Mouse (Mus musculus): ENCODE measurements at regions not wholly inside any gene's neighbourhood (a gene's known extent, or its start where the extent isn't known, plus 50 kb on each side); places are given as distances from the start of the nearest gene placed in this dataset.

GRCm38 (mm10) chr3:99447361-99447760 is 207.2 kb downstream of the Tbx15 start:
- no peak for DNase-seq (ENCODE audit: low spot score)

DNA sequence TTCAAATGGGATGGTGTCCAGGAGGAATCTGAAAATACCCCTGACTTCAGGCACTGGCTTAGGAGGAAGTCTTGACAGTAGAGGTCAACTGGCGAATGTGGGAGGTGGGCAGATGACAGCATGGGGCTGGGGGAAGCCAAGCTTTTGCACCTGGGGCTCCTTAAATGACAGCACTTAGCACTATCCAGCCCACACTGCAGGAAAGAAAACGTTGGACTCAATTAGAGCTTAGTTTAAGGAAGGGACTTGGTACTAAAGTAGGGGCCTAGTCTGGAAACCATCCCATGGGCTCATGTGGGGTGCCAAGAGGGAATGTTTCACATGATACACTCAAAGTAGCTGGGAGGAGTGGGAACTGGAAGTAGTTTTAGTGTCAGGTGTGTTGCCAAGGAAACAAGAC is 207.6 kb downstream of the Tbx15 start:
- DNase-seq (ENCODE audit: low spot score): no peak

GRCm38 (mm10) chr3:99459036-99459863 is 219.1 kb downstream of the Tbx15 start:
- no peak for DNase-seq (ENCODE audit: low spot score)

- peak; percentile 31 for DNase-seq (ENCODE audit: low spot score)
Observed at GRCm38 (mm10) chr3:99499980-99500379, 259.8 kb downstream of the Tbx15 start.

DNA sequence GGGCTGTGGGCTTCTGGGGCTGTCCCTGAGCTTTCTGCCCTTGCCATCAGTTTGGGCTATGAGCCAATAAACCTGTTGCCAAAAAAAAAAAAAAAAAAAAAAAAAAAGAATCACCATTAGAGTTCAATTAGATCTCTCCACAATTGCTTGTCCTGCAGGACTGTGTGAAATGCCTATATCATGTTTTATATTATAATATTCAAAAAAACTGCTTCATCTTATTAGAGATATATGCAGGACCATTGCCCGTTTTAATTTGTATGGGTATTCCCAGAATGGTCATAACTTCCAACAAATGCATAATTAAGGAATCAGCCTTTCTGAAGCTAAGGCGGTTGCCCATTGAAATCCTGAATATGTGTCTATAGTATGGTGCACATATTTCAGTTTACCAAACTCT is 264.6 kb downstream of the Tbx15 start:
- DNase-seq (ENCODE audit: low spot score): no peak

DNA sequence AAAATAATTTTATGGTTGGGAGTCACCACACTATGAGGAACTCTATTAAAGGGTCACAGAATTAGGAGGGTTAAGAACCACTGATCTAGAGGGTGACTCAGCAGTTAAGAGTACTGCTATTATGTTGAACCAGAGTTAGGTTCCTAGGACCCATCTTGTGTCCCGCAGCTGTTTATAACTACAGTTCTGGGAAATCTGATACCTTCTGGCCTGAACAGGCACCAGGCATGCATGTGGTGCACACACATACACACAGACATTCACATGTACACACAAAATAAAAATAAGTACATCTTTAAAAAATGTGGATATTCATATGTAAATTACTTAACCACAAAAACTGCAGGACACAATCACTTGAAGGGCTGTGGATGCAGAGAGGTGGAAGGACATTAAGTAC is 272.1 kb downstream of the Tbx15 start:
- no peak for DNase-seq (ENCODE audit: low spot score)

DNA sequence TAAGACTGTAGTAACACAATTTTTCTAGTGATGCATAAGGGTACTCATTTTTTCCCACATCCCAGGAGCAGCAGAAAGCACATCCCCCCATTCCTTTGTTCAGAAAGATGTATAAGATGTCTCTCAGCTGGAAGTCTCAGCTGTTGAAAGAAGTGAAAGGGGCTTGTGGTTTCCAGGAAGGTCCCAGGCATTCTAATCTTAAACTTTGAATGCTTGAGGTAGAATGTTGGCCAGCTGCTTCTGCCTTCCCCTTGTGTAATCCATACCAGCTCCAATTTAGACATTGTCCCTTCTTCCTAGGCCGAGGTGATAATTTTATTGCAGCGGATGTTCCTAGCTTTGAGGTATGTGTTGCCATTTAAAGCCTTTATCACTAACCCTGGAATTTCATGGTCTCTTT is 272.8 kb downstream of the Tbx15 start:
- DNase-seq (ENCODE audit: low spot score): no peak

- DNase-seq (ENCODE audit: low spot score): no peak
Observed at GRCm38 (mm10) chr3:99515751-99516150, 275.6 kb downstream of the Tbx15 start.

GRCm38 (mm10) chr3:99560917-99561316 is 320.7 kb downstream of the Tbx15 start:
- DNase-seq (ENCODE audit: low spot score): no peak

DNA sequence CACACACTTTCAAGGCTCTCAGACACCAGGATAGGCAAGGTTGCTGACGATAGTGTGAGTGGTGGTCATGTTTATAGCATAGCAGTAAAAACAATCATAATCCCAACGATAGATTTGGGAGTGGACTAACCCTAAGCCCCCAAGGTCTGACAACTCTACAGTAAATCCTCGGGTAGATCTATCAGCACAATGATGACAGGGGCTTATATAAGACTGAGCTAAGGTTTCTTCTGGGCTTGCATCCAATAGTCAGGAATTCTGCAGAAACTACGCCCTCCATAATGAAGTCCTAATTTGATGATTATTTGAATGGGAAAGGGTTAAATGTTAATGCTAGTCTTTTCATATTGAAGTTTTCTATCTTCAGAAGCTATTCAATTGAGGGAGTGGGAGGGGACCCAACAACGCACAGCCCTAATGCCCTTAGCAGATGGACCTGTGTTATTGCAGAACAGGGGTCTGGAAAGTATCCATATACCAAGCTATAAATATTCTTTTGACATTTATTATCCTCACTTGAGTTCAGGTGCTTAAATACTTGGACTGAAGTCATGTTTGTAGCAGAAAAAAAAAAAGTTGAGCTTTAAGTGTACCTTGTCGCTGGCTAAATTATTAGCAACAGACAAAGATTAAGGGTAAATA is 311.8 kb upstream of the Spag17 start:
- DNase-seq (ENCODE audit: low spot score): no peak

GRCm38 (mm10) chr3:99573977-99574373 is 311.2 kb upstream of the Spag17 start:
- no peak for DNase-seq (ENCODE audit: low spot score)

- no peak for DNase-seq (ENCODE audit: low spot score)
Observed at GRCm38 (mm10) chr3:99602679-99603078, 282.5 kb upstream of the Spag17 start.

DNA sequence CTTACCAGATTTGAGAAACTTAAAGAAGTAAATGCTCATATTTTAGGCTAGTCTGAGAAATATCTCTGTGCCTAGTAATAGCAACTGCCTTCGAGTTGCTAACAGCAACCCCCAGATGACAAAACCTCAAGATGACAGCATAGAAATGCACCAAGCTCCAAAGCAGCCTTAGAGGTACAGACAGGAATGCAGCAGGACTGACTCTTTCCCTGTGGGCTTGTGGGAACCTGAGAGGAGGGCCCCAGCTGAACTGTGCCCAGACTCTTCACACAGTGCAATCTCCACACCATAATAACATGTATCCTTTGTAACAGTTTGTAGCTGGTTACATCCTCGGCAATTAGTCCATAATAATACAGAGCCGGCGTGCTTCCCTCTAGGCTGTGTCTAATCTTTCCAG is 252.9 kb upstream of the Spag17 start:
- DNase-seq (ENCODE audit: low spot score): no peak

DNA sequence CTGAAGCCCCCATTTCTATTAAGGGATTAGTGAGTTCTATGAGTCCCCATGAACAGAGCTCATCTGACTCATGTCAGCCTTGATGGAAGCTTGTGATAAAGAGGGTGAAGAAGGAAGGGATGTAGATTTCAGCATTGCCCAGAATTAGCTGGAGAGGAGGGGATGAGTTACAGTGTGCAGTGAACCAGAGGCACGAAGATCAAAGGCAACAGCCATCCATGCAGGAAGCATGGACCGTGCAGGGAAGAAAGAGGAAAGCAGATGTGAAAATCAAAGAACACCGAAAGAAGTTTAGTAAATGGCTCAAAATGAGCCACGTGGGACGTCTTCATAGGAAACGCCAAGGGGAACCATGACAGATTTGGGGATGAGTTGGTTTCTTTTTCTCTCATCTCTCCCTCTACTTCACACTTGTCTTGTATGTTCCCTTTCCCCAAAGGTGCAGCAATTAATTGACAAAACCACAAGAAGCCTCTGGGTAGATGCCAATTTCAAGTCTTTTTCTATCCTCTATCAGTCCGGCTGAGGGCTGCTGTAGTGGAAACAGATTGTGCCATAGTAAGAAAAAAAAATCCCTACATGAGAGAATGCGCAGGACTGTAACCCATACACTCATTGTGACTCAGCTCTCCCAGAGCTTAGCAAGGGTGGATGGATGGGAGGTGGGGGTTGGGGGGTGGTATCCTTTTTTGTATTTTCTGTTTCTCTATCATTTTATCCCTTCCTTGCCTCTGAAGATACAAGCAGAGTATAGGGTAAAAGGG is 243.7 kb upstream of the Spag17 start:
- no peak for DNase-seq (ENCODE audit: low spot score)

- DNase-seq (ENCODE audit: low spot score): no peak
Observed at GRCm38 (mm10) chr3:99644910-99645309, 240.3 kb upstream of the Spag17 start.

DNA sequence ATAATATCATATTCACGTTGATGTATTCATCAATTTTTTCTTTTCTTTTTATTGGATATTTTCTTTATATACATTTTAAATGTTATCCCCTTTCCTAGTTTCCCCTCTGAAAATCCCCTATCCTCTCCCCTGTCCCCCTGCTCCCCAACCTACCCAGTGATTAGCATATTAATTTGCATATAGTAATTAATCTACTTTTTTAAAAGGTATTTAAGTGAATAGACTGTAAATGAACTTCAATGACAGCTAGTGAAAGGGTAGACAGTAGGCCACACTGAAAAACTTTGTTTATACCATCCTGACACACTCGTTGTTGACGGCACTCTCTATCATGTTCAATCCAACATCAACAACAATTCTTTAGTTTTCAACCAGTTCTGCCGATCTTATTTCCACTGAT is 239.9 kb upstream of the Spag17 start:
- DNase-seq (ENCODE audit: low spot score): no peak

- DNase-seq (ENCODE audit: low spot score): no peak
Observed at GRCm38 (mm10) chr3:99657617-99658016, 227.6 kb upstream of the Spag17 start.

DNA sequence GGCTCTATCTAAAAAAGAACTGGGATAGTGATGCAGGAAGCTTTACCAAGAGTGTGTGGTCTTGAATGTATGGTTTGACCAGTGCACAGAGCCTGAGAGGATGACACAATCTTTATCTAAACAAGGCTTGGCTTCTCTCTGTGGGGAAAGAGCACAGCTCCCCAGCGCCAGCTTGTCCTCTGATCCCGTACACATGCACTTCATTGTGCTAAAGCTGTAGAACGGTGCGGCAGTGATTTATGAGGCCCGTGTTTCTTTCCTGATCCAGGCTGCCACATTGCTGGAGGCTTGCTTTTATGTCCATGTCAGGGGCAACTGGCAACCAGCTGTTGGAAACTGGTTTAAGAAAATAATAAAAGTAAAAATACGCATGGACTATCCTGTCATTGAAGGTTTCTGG is 221.4 kb upstream of the Spag17 start:
- DNase-seq (ENCODE audit: low spot score): no peak

GRCm38 (mm10) chr3:99665363-99665762 is 219.8 kb upstream of the Spag17 start:
- DNase-seq (ENCODE audit: low spot score): no peak

GRCm38 (mm10) chr3:99665902-99666768 is 219.1 kb upstream of the Spag17 start:
- no peak for DNase-seq (ENCODE audit: low spot score)

GRCm38 (mm10) chr3:99674145-99674544 is 211.1 kb upstream of the Spag17 start:
- DNase-seq (ENCODE audit: low spot score): no peak

DNA sequence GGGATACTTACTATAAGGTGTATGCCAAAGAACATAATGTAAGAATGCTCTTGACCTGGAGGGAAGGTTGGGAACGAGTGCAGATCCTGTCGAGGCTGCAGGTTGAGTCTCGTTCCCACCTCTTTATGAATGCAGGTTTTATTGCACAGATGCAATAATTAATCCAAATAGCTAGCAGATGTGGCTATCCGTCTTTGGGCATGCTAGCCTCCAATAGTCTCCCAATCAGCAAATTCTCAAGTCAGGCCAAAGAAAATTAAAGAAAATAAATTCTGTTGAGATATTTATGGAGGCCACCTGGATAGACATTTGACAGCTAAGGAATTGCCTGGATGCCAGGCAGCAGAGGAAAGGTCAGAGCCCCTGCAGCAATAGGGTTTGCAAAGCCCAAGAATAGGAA is 175.7 kb upstream of the Spag17 start:
- no peak for DNase-seq (ENCODE audit: low spot score)

Data from testis, postnatal 14 days (tissue).